Mouse (Mus musculus): Measurements from ENCODE around the gene P3h1.
A peak's percentile ranks its signal among the peaks of the same experiment; 100 is the strongest.
"Not testable (repeated sequence)": the region's sequence is repeated elsewhere in the genome, so short reads cannot be mapped to it uniquely, and the experiment has no call there.

The P3h1 gene

DNA sequence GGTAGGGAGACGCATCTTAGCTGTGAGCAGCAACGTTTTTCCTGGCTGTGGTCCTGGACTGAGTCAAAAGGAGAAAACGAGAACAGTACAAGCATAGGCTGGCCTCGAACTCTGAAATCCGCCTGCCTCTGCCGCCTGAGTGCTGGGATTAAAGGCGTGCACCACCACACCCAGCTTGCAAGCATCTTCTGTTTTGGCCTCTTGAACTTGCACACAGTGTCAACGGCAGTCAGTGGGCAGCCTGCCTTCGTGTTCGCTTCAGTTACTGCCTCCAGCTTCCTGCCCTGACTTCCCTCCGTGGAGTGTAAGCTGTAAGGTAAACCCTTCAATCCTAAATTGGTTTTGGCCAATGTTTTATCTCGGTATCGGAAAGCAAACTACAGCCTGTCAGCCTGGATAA is 33.9 kb downstream of the P3h1 start:
- no peak for DNase-seq (ENCODE audit: extremely low read depth, low read depth, low spot score)

DNA sequence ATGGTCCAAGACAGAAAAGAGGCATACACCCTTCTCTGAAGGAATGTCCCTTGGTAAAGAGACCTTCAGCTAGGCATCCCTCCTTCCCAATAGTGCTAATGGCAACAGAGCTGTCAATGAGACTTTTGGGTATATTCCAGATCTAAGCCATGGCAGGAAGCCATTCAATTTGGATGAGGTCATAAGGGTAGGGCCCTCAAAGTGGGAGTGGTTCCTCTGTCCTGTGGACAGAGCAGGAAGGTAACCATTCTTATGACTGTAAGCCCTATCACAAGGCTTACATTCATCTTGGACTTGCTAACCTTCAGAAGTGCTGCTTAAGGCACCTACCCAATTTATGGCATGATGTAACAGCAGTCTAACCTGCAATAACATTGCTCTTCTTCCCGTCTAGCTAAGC is 41.9 kb downstream of the P3h1 start:
- no peak for DNase-seq (ENCODE audit: extremely low read depth, low read depth, low spot score)

- no peak for DNase-seq (ENCODE audit: extremely low read depth, low read depth, low spot score)
Measured at GRCm38 (mm10) chr4:119275226-119275625, 42.5 kb downstream of the P3h1 start.

GRCm38 (mm10) chr4:119275726-119276125 is 43.0 kb downstream of the P3h1 start:
- DNase-seq (ENCODE audit: extremely low read depth, low read depth, low spot score) = no peak

DNA sequence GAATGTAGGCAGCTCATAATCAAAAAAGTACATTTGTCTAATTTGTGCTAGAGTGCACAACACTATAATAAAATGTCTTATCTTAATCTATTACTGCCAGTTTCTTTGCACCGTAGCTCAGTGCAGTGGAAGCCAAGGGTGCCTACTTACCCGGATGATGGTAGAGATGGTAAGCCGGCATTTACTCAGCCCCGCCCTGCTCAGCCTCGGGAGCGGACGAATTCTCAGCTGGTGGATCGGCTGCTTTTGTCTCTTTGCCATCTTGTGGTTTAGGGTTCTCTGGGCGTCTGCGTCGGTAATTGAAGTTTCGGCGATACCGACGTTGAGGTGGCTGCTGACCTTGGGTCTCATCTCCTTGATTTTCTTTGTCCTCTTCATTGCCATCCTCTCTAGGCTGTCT is 46.1 kb downstream of the P3h1 start:
- DNase-seq (ENCODE audit: extremely low read depth, low read depth, low spot score) = not testable (repeated sequence)

GRCm38 (mm10) chr4:119284861-119285260 is 52.1 kb downstream of the P3h1 start:
- no peak for DNase-seq (ENCODE audit: extremely low read depth, low read depth, low spot score)

DNA sequence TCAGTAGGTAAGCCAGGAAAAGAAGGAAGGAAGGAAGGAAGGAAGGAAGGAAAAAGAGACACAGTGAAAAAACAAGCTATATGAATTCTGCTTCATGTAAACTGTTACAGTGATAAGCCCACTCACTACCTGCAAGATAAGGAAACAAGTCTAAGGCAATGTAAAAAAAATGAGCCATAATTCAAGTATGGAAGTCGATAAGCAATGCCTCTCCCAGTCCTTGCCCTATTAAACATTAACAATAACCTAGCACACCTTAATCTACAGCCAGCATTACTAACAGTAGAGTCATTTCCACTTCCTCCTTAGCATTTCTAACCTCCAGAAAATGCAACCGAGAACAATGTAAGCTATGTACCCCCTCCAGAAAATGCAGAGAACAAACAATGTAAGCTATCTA is 52.6 kb downstream of the P3h1 start:
- DNase-seq (ENCODE audit: extremely low read depth, low read depth, low spot score) = no peak

GRCm38 (mm10) chr4:119291921-119292320 is 59.2 kb downstream of the P3h1 start:
- DNase-seq (ENCODE audit: extremely low read depth, low read depth, low spot score) = no peak

DNA sequence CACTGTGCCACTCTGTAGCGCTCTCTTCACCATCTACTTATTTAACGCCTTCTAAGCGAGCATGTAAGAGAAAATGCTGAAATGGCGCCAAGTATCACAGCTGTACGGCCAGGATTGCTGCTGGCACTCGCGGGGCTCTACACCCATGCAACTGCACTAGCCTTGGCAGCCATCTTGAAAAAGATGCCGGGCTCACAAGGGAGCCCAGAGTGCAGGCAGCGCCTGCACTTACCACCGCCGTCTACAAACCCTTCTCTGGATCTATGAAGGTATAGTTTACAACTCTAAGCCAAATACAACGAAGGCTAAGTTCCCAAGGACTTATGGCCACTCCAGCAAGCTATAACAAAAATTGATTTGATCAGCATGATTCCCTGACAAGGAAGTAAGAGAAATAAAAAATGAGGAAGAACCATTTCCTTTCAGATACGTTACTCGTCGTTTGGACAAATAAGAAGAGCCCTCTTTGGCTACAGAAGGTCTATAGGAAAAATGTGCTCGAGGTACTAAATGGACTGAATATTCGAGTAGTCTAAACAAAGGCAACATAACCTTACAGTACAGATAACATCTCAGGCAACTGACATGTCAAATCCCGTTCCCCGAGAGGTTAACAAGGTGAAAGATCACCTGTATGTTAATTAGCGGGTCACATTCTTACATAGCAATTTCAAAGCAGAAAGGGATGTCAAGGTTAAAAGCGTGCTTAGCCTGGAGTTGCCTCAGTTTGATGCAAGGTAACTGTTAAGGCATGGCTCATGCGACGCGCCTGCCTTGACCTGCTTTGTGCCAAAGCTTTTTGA is 60.3 kb downstream of the P3h1 start:
- DNase-seq (ENCODE audit: extremely low read depth, low read depth, low spot score) = peak; percentile 26

GRCm38 (mm10) chr4:119293574-119294258 is 61.0 kb downstream of the P3h1 start:
- no peak for DNase-seq (ENCODE audit: extremely low read depth, low read depth, low spot score)

DNA sequence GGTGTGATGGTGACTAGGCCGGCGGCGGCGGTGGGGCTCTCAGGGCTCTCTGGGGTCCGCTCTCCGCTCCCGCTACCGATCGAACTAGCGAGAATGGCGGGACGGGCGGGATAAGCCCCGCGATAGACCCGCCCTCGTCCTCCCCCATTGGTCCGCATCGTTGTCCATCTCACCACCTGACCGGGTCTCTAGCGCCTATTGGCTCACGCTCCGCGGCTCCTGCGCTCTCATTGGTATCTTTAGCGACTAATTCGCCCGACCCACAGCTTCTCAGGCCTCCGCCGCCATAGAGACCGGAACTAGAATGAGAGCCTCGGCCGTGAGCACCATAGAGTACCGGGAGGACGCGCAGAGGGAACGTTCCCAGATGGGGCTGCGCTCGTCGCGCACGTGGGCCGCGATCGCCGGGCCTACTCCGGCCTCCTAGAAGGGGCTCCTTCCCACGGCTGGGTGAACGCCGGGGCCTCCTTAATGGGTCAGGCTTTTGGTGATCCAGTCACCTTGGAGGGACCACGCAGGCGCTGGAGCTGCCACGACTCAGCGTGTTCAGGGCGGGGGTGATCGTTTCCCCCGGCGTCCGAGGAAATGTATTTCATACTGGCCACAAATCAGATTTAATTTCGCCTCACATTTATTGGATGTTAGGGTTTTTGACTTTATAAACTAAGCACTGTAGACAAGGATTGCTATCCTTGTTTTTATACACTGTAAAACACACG is 61.9 kb downstream of the P3h1 start, which contains the start of gene Ybx1:
TSS of gene Ybx1 (minus strand) at position 190 of the 719 bp plus-strand sequence.
- peak; percentile 69 for DNase-seq (ENCODE audit: extremely low read depth, low read depth, low spot score)

- no peak for DNase-seq (ENCODE audit: extremely low read depth, low read depth, low spot score)
Measured at GRCm38 (mm10) chr4:119295134-119295453, 62.4 kb downstream of the P3h1 start.

DNA sequence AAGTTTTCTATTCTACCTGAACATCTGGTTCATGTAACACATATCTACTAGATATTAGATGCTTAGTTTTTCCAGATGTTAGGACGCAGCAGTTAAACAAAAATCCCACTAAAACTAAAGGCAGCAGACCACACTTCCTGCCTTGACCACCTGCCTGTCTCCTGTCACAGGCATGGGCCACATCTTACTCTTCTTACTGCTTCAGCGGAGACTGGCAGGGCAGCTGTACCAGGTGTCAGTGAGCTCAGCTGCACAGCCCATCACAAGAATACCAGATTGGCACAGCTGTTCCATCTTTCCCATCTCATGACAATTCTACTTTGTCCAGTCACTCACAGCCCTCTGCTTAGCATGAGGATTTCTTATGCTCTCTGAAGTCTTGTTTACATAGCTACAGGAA is 64.6 kb downstream of the P3h1 start:
- DNase-seq (ENCODE audit: extremely low read depth, low read depth, low spot score) = no peak

Measured in fat pad, adult 2 months (tissue).